ENCODE assay signal across 21 mouse cellular contexts in the genomic region with DNA sequence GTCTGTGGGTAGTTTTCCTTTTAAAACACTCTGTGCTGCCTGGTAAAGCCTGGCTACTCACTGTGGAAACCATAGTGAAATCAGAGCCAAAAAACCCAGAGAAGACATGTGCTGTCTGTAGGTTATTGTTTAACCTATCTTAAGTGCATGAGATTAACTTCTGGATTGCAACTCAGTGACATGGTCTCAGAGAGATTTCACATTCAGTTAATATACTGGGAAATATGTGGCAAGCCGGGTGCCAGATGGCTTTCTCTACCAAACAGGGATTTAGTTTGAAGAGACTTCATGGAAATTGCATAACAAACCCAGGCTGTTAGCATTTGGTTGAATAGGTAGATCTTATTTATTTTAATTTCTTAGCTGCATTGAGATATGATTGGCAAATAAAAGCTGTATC. TPM values are rescaled to one million over a fixed set of nuclear protein-coding genes. Genes with fewer than 3 reads are reported as not detected.
DNase-seq lines count a peak whose midpoint lies in the region; ATAC-seq and TF ChIP-seq lines count a peak whose summit lies in the region.
"Had no signal": no experiment of that assay in that cellular context is flagged by ENCODE, and none has a peak within 500 bp of the region (broad histone marks: within the 10 kb centered on the region; RNA-seq: fewer than 3 reads in every experiment).

No protein-coding gene starts in this region.

- H3K9me3 ChIP-seq in heart, embryonic 12.5 days (replicated peaks) = no peaks in the 10 kb centered on the region
- no peaks in the 10 kb centered on the region for H3K9me3 ChIP-seq in liver, postnatal 0 days (ENCODE audit: low read length)
- no peaks in the 10 kb centered on the region for H3K9me3 ChIP-seq in liver, embryonic 12.5 days (replicated peaks)
- no peaks in the 10 kb centered on the region for H3K9me3 ChIP-seq in stomach, postnatal 0 days (ENCODE audit: control insufficient read depth, low read length)
- no peaks in the 10 kb centered on the region for H3K9me3 ChIP-seq in midbrain, postnatal 0 days (ENCODE audit: low read length)
- H3K9me3 ChIP-seq: forebrain, embryonic 15.5 days; heart, embryonic 13.5 days; limb, embryonic 10.5 days; lung, embryonic 15.5 days; megakaryocyte, embryonic 14.5 days; midbrain, embryonic 13.5 days had no signal

- TF ChIP-seq EP300 in liver, postnatal 0 days (IDR thresholded peaks at IDR 0.05; ENCODE audit: low read depth) = 0 out of 2 replicates have a peak, but pooled peaks have one; percentile 5
- TF ChIP-seq EP300 in stomach, postnatal 0 days (optimal IDR thresholded peaks at IDR 0.05) = peak; percentile 22

- no peak for ATAC-seq in heart, embryonic 12.5 days (ENCODE audit: insufficient number of reproducible peaks, low FRiP score)
- ATAC-seq in liver, postnatal 0 days = 0 out of 2 replicates have a peak, but pooled peaks have one; percentile 23
- no peak for ATAC-seq in liver, embryonic 12.5 days
- ATAC-seq in stomach, postnatal 0 days (ENCODE audit: low FRiP score, low TSS enrichment) = no peak
- no peak for ATAC-seq in midbrain, postnatal 0 days (ENCODE audit: low FRiP score)
- ATAC-seq: forebrain, embryonic 15.5 days; intestine, postnatal 0 days; midbrain, embryonic 13.5 days had no signal

- H3K36me3 ChIP-seq in heart, embryonic 12.5 days = no peaks in the 10 kb centered on the region
- no peaks in the 10 kb centered on the region for H3K36me3 ChIP-seq in liver, postnatal 0 days (replicated peaks; ENCODE audit: insufficient read depth, low read length)
- no peaks in the 10 kb centered on the region for H3K36me3 ChIP-seq in liver, embryonic 12.5 days
- H3K36me3 ChIP-seq in stomach, postnatal 0 days (ENCODE audit: control insufficient read depth, insufficient read depth, low read length) = no peaks in the 10 kb centered on the region
- H3K36me3 ChIP-seq in midbrain, postnatal 0 days (ENCODE audit: insufficient read depth, low read length) = no peaks in the 10 kb centered on the region
- H3K36me3 ChIP-seq: forebrain, embryonic 15.5 days; heart, embryonic 13.5 days; limb, embryonic 10.5 days; lung, embryonic 15.5 days; midbrain, embryonic 13.5 days had no signal

- no peak for TF ChIP-seq CTCF in liver, postnatal 0 days (IDR thresholded peaks at IDR 0.05; ENCODE audit: low read depth)
- TF ChIP-seq CTCF in stomach, postnatal 0 days (IDR thresholded peaks at IDR 0.05; ENCODE audit: low read depth) = no peak
- no peak for TF ChIP-seq CTCF in midbrain, postnatal 0 days (IDR thresholded peaks at IDR 0.05)

- H3K27ac ChIP-seq in heart, embryonic 12.5 days (ENCODE audit: poor library complexity, severe bottlenecking) = no peak overlapping the region
- no peak overlapping the region for H3K27ac ChIP-seq in liver, postnatal 0 days (ENCODE audit: low read depth)
- no peak overlapping the region for H3K27ac ChIP-seq in liver, embryonic 12.5 days
- H3K27ac ChIP-seq in stomach, postnatal 0 days (replicated peaks) = no peak overlapping the region
- H3K27ac ChIP-seq in midbrain, postnatal 0 days (ENCODE audit: low read depth, low read length) = no peak overlapping the region
- H3K27ac ChIP-seq: forebrain, embryonic 15.5 days; heart, embryonic 13.5 days; kidney, postnatal 0 days; limb, embryonic 10.5 days; lung, embryonic 15.5 days; midbrain, embryonic 13.5 days had no signal

- 64% methylated on average over 1 of the region's 1 CpGs for WGBS in heart, embryonic 12.5 days
- WGBS in liver, postnatal 0 days (ENCODE audit: insufficient replicate concordance) = 44% methylated on average over 1 of the region's 1 CpGs
- WGBS in liver, embryonic 12.5 days (ENCODE audit: insufficient replicate concordance) = 62% methylated on average over 1 of the region's 1 CpGs
- WGBS in stomach, postnatal 0 days = 43% methylated on average over 1 of the region's 1 CpGs
- WGBS in midbrain, postnatal 0 days = 80% methylated on average over 1 of the region's 1 CpGs

- no peak overlapping the region for H3K4me3 ChIP-seq in heart, embryonic 12.5 days
- H3K4me3 ChIP-seq in liver, postnatal 0 days (ENCODE audit: low read depth, low read length) = no peak overlapping the region
- no peak overlapping the region for H3K4me3 ChIP-seq in liver, embryonic 12.5 days
- H3K4me3 ChIP-seq in stomach, postnatal 0 days (ENCODE audit: low read depth, low read length) = no peak overlapping the region
- no peak overlapping the region for H3K4me3 ChIP-seq in midbrain, postnatal 0 days (ENCODE audit: low read depth, low read length)
- H3K4me3 ChIP-seq: forebrain, embryonic 15.5 days; heart, embryonic 13.5 days; limb, embryonic 10.5 days; lung, embryonic 15.5 days; megakaryocyte, embryonic 14.5 days; midbrain, embryonic 13.5 days had no signal

- no peaks in the 10 kb centered on the region for H3K4me1 ChIP-seq in heart, embryonic 12.5 days (replicated peaks)
- peaks cover 7% of the 10 kb centered on the region for H3K4me1 ChIP-seq in liver, postnatal 0 days (ENCODE audit: insufficient read depth)
- no peaks in the 10 kb centered on the region for H3K4me1 ChIP-seq in liver, embryonic 12.5 days
- H3K4me1 ChIP-seq in stomach, postnatal 0 days (replicated peaks; ENCODE audit: control insufficient read depth, insufficient read depth) = no peaks in the 10 kb centered on the region
- H3K4me1 ChIP-seq in midbrain, postnatal 0 days (ENCODE audit: insufficient read depth, low read length) = no peaks in the 10 kb centered on the region
- H3K4me1 ChIP-seq: forebrain, embryonic 15.5 days; heart, embryonic 13.5 days; megakaryocyte, embryonic 14.5 days; midbrain, embryonic 13.5 days had no signal

- H3K27me3 ChIP-seq in heart, embryonic 12.5 days (replicated peaks) = no peaks in the 10 kb centered on the region
- H3K27me3 ChIP-seq in liver, postnatal 0 days (ENCODE audit: insufficient read depth, low read length) = no peaks in the 10 kb centered on the region
- no peaks in the 10 kb centered on the region for H3K27me3 ChIP-seq in liver, embryonic 12.5 days (replicated peaks)
- H3K27me3 ChIP-seq in stomach, postnatal 0 days (ENCODE audit: control insufficient read depth, insufficient read depth, low read length) = no peaks in the 10 kb centered on the region
- H3K27me3 ChIP-seq in midbrain, postnatal 0 days (ENCODE audit: insufficient read depth, low read length) = no peaks in the 10 kb centered on the region
- H3K27me3 ChIP-seq: forebrain, embryonic 15.5 days; heart, embryonic 13.5 days; lung, embryonic 15.5 days; megakaryocyte, embryonic 14.5 days; midbrain, embryonic 13.5 days had no signal

- no peak overlapping the region for H3K4me2 ChIP-seq in heart, embryonic 12.5 days
- no peak overlapping the region for H3K4me2 ChIP-seq in liver, postnatal 0 days (ENCODE audit: low read depth, low read length)
- no peak overlapping the region for H3K4me2 ChIP-seq in liver, embryonic 12.5 days
- no peak overlapping the region for H3K4me2 ChIP-seq in stomach, postnatal 0 days (replicated peaks; ENCODE audit: low read depth)
- no peak overlapping the region for H3K4me2 ChIP-seq in midbrain, postnatal 0 days (ENCODE audit: low read depth, low read length, poor library complexity, severe bottlenecking)
- H3K4me2 ChIP-seq: forebrain, embryonic 15.5 days; heart, embryonic 13.5 days; lung, embryonic 15.5 days; midbrain, embryonic 13.5 days had no signal

- H3K9ac ChIP-seq in heart, embryonic 12.5 days = no peak overlapping the region
- no peak overlapping the region for H3K9ac ChIP-seq in liver, postnatal 0 days (replicated peaks)
- no peak overlapping the region for H3K9ac ChIP-seq in liver, embryonic 12.5 days
- no peak overlapping the region for H3K9ac ChIP-seq in stomach, postnatal 0 days (ENCODE audit: low read length)
- no peak overlapping the region for H3K9ac ChIP-seq in midbrain, postnatal 0 days (replicated peaks; ENCODE audit: low read length, poor library complexity, severe bottlenecking)
- H3K9ac ChIP-seq: forebrain, embryonic 15.5 days; heart, embryonic 13.5 days; lung, embryonic 15.5 days; midbrain, embryonic 13.5 days had no signal

- peak; percentile 64 for DNase-seq in heart, adult 11 months
- no peak for DNase-seq in liver, postnatal 0 days
- peak; percentile 47 for DNase-seq in brain, adult 2 months (ENCODE audit: low read depth, low spot score)
- DNase-seq in stomach, postnatal 0 days (ENCODE audit: low spot score) = no peak
- DNase-seq in midbrain, postnatal 0 days (ENCODE audit: low spot score) = no peak
- DNase-seq: adrenal gland, postnatal 14 days; cerebellum, adult 9-10 months; gastrocnemius, postnatal 10 days; heart, adult 18-20 months; heart, postnatal 14 days; liver had no signal

RNA-seq across cellular contexts. Expression of gene Il1r1, which starts 17.8 kb away (rescaled TPM):
- polyA plus RNA-seq in heart, embryonic 12.5 days (2016; fragmentation: Nextera tagmentation; extraction: Ambion mirVana) = 7.9 and 8.7 TPM in 2 replicates
- 12.7 and 15.1 TPM in 2 replicates for polyA plus RNA-seq in liver, postnatal 0 days (2015; fragmentation: Nextera tagmentation; extraction: Ambion mirVana)
- 15.7 and 17.8 TPM in 2 replicates for polyA plus RNA-seq in liver, embryonic 12.5 days (2016; fragmentation: Nextera tagmentation; extraction: Ambion mirVana)
- 7.3 TPM in 2 replicates for polyA plus RNA-seq in stomach, postnatal 0 days (2015; fragmentation: Nextera tagmentation; extraction: Ambion mirVana)
- 0.71 and 1.0 TPM in 2 replicates for total RNA-seq in midbrain, postnatal 0 days (2014; rRNA removed)
- 0.49 and 0.63 TPM in 2 replicates for polyA plus RNA-seq in midbrain, postnatal 0 days (2015; fragmentation: Nextera tagmentation; extraction: Ambion mirVana)

Comparison
In these comparisons a context has a peak if more than half of its experiments do, and no peak if none do; other contexts are left out.
1. DNase-seq: peak in heart, adult 11 months (single experiment) and brain, adult 2 months (single experiment); none in liver, postnatal 0 days (single experiment), stomach, postnatal 0 days (single experiment) and midbrain, postnatal 0 days (single experiment).